Mouse (Mus musculus): Measurements from ENCODE around the gene Nub1.

The Nub1 gene

DNA sequence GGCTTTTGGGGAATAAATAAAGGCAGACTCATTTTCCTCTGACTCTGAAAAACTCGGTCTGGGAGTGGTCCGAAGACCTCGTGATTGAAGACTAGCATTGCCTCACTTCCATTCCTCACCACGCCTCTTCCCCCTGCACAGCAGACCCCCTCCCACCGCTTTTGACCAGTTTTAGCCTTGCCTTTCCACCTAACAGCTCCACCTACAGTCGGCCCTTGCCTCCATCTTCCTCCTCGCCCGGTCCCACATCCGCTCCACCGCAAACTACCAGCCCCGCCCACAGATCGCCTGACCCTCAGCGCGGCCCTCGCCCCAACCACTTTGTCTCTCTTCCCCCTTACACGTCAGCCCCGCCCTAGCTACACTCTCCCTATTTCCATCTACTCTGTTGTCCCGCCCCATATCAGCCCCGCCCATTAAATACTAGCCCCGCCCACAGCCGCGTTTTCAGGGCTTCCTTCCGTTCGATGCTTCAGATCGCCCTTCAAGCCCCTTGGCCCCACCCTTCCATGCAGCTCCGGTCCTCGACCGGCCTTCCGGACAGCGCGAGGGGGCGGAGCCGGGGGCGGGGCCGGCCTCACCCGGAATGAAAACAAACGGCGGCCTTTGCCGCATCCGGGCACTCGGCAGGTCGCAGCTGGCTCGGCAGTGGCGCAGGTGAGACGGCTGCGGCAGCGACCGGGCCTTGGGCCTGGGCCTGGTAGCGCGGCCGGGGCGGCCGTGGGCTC, at the start of gene Nub1:
Gene Nub1 (plus strand): TSS at position 167 of the 728 bp plus-strand sequence.
- peak; percentile 64; the same call in 1 of the 2 replicates for TF ChIP-seq GATA4 (IDR thresholded peaks at IDR 0.05; ENCODE audit: insufficient replicate concordance, low read length)

- TF ChIP-seq GATA4 (IDR thresholded peaks at IDR 0.05; ENCODE audit: insufficient replicate concordance, low read length) = no peak
Measured at GRCm38 (mm10) chr5:24636987-24637386, 48.3 kb upstream of the Nub1 start.

DNA sequence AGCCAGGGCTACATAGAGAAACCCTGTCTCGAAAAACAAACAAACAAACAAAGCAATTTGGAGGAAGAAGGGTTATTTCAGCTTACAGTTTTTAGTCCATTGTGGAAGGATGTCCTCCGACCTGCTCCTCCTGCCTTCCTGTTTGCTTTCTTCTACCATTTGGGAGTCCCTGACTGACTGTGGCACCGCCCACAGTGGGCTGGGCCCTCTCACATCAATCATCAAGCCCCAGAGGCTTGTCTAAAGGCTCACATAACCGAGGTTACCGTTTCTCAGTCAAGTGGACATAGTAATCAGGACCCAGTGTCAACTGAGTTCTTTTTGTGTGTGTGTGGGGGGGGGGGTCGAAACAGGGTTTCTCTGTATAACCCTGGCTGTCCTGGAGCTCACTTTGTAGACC, 47.2 kb upstream of the Nub1 start:
- TF ChIP-seq GATA4 (IDR thresholded peaks at IDR 0.05; ENCODE audit: insufficient replicate concordance, low read length) = no peak

DNA sequence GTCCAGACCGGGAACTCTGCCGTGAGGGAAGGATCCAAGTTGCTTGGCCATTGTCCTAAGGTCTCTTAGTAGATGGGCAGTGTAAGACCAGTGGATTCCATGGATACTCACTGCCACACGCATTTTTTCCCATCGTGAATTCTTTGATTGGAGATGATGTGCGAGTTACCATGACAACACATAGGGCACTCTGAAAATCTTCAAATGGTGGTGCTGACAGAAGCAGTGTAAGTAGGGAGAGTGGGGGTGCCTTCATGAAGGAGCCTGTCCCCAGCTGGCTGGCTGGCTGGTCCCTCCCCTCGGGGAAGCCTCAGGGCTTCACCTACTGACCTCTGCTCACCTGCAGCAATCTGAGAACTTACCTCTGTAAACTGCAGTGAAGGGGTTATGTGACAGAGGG, 46.3 kb upstream of the Nub1 start:
- TF ChIP-seq GATA4 (IDR thresholded peaks at IDR 0.05; ENCODE audit: insufficient replicate concordance, low read length) = no peak

DNA sequence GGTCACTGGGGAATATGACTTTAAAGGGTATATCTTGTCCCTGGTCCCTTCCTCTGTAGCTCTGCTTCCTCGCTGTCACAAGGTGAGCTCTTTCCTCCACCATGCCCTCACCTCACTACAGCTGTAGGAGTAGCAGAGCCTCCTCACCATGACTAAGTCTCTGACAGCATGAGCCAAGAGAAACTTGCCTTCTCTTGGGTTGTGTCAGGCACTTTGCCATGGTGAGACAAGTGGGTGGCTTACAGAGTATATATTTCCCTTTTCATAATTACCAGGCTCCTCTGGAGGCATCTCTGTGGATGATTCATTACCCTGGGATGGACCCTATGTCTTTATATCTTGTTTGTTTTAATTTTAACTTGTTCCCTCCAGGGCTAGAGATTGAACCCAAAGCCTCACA, 39.9 kb upstream of the Nub1 start:
- no peak for TF ChIP-seq GATA4 (IDR thresholded peaks at IDR 0.05; ENCODE audit: insufficient replicate concordance, low read length)

GRCm38 (mm10) chr5:24649231-24649630, 36.1 kb upstream of the Nub1 start:
- no peak for TF ChIP-seq GATA4 (IDR thresholded peaks at IDR 0.05; ENCODE audit: insufficient replicate concordance, low read length)

- no peak for TF ChIP-seq GATA4 (IDR thresholded peaks at IDR 0.05; ENCODE audit: insufficient replicate concordance, low read length)
Measured at GRCm38 (mm10) chr5:24649701-24650100, 35.6 kb upstream of the Nub1 start.

GRCm38 (mm10) chr5:24651356-24651755, 34.0 kb upstream of the Nub1 start:
- TF ChIP-seq GATA4 (IDR thresholded peaks at IDR 0.05; ENCODE audit: insufficient replicate concordance, low read length) = no peak

DNA sequence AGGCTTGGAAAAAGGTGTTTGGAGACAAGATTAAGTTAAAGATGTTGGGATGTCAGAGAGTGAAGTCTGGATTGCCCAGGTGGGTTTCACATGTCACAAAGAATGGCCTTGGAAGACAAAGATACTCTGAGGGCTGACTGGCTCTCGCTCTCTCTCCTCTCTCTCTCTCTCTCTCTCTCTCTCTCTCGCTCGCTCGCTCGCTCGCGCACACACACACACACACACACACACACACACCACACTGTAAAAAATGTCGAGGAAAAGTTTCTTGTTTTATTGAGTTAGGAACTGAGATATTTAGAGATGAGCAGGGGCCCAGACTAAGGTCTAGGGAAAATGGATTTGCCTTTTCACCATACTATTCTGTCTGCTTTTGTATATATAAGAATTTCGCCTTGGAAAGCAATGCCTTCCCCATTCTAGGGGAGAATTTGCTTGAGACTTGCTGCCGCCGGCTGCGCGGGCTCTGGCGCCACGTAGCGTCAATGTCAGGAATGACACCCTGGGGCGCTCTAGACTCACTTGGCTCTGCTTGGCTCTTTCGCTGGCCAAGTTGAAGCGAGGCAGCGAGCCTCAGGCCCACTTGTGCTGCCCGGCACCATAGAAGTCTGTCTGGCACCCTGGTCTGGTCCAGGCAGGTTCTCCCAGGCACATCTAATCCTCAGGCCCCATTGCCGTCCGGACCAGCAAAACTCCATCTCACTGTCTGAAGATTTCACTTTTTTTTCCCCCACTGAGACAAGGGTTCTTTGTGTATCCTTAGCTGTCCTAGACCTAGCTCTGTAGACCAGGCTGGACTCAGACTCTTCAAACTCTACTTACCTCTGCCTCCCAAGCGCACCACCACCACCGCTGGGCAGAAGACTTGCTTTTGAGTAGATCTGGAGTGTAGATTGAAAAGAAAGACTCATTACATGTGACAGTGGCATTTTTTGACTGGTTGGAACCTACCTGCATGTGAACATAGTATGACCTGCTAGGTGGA, 33.3 kb upstream of the Nub1 start:
- no peak for TF ChIP-seq GATA4 (IDR thresholded peaks at IDR 0.05; ENCODE audit: insufficient replicate concordance, low read length)

- no peak for TF ChIP-seq GATA4 (IDR thresholded peaks at IDR 0.05; ENCODE audit: insufficient replicate concordance, low read length)
Measured at GRCm38 (mm10) chr5:24652780-24653179, 32.6 kb upstream of the Nub1 start.

GRCm38 (mm10) chr5:24654491-24654890, 30.8 kb upstream of the Nub1 start:
- TF ChIP-seq GATA4 (IDR thresholded peaks at IDR 0.05; ENCODE audit: insufficient replicate concordance, low read length) = no peak

GRCm38 (mm10) chr5:24657113-24657512, 28.2 kb upstream of the Nub1 start:
- TF ChIP-seq GATA4 (IDR thresholded peaks at IDR 0.05; ENCODE audit: insufficient replicate concordance, low read length) = no peak

GRCm38 (mm10) chr5:24659708-24660423, 25.5 kb upstream of the Nub1 start:
- TF ChIP-seq GATA4 (IDR thresholded peaks at IDR 0.05; ENCODE audit: insufficient replicate concordance, low read length) = no peak

DNA sequence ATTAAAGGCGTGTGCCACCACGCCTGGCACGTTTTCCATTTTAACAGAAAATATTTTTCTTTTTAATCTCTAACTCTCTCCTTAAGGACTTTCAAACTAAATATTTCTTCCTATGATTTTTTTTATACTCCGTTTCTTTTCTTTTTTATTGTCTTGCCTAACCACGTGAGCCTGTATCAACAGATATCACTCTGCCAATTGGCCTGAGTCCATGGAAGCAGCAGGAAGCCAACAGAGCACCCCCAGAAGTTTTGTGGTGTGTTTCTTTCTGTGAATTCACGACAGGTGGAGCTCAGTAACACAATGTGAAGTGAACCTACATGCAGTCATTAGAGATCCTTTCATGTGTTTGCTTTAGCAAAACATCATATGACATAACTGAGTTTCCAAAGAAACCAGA, 23.9 kb upstream of the Nub1 start:
- no peak for TF ChIP-seq GATA4 (IDR thresholded peaks at IDR 0.05; ENCODE audit: insufficient replicate concordance, low read length)

- TF ChIP-seq GATA4 (IDR thresholded peaks at IDR 0.05; ENCODE audit: insufficient replicate concordance, low read length) = no peak
Measured at GRCm38 (mm10) chr5:24674238-24674637, 11.1 kb upstream of the Nub1 start.

All from liver, adult (tissue).